Mouse (Mus musculus) stomach, embryonic 16.5 days (tissue): ENCODE measurements around the gene Slc15a3. TPM values are rescaled to one million over a fixed set of nuclear protein-coding genes. Genes with fewer than 3 reads are reported as not detected.

ENCODE experiments used
- ATAC-seq: fragments of 200-750 bp; cut with Nextera tagmentation; 2 replicates; pipeline ENCODE4 v1.8.0; 2017; ENCODE audit warnings: moderate number of reproducible peaks, moderate TSS enrichment; ENCODE audit not compliant: insufficient read depth, low FRiP score
- H3K27ac ChIP-seq: fragments of 300-500 bp; sonication (generic); 2 replicates; pipeline ENCODE4 v1.5.1; 2014; ENCODE audit warnings: low read length
- H3K27me3 ChIP-seq: fragments of 300-500 bp; sonication (generic); 2 replicates; pipeline ENCODE4 v1.6.1; 2014; ENCODE audit warnings: low read length, control low read depth, mixed read lengths; ENCODE audit not compliant: control insufficient read depth, insufficient read depth
- H3K36me3 ChIP-seq: fragments of 300-500 bp; sonication (generic); 2 replicates; pipeline ENCODE4 v1.6.1; 2014; ENCODE audit warnings: low read length; ENCODE audit not compliant: control insufficient read depth, insufficient read depth
- H3K4me1 ChIP-seq: fragments of 300-500 bp; sonication (generic); 2 replicates; pipeline ENCODE4 v1.6.1; 2014; ENCODE audit warnings: low read length, control low read depth, mixed read lengths; ENCODE audit not compliant: control insufficient read depth, insufficient read depth
- H3K4me2 ChIP-seq: fragments of 300-500 bp; sonication (generic); 2 replicates; pipeline ENCODE4 v1.6.1; 2014; ENCODE audit warnings: low read depth, low read length, mixed read lengths
- H3K4me3 ChIP-seq: fragments of 300-500 bp; sonication (generic); replicated peaks from 2 replicates; pipeline ENCODE4 v1.5.1; 2014; ENCODE audit warnings: mild to moderate bottlenecking, low read length
- H3K9ac ChIP-seq: fragments of 300-500 bp; sonication (generic); 2 replicates; pipeline ENCODE4 v1.6.1; 2014; ENCODE audit warnings: low read length
- H3K9me3 ChIP-seq: fragments of 300-500 bp; sonication (generic); replicated peaks from 2 replicates; pipeline ENCODE4 v1.6.1; 2016; ENCODE audit warnings: low read length, control low read depth; ENCODE audit not compliant: control insufficient read depth
- WGBS: fragments of 180-500 bp; shearing (Covaris S2); extraction: QIAGEN DNeasy Blood & Tissue Kit; methylation state at CpG from one replicate; pipeline ENCODE4 v1.1.7; 2014; 5-methylcytosine and 5-hydroxymethylcytosine counted together
- polyA plus RNA-seq: library from polyadenylated mRNA; unstranded; fragments of >200 nt; fragmentation: Nextera tagmentation; extraction: Ambion mirVana; gene quantifications from 2 replicates; pipeline ENCODE4 v1.2.1, GENCODE M21; 2015

Slc15a3 gene
- polyA plus RNA-seq, 1 experiment from 2014 or later, result 0.70 TPM

DNA sequence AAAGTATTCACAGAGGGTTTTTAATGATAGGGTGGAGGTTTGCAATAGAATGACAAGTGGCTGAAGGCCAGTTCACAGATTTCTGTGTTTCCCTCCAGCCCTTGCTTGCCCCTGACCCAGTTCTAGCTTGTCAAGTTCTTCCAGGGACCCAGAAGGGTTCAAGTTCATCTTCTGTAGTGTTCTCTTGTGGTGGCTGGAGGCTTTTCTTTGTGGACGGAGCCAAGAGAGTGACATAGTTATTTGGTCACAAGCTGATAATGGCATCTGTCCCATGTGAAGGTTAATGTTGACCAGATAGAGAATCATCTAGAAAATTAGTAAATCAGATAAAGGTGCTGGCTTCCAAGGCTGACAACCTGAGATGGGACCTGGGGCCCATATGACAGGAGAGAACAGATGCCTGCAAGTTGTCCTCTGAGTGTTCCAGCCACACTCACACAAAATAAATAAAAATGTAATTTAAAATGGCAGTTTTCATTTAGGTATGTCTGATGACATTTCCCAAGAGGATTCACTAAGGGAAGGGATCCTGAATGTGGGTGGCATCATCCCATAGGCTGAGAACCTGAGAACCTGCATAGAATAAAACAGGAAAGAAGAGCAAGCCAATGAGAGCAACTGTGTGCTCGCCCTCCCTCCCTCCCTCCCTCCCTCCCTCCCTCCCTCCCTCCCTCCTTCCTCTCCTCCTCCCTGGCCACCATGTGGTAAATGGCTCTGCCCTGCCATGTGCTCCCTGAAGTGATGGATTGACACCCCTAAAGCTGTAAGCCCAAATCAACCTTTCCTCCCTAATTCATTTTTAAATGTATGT is 34.5 kb upstream of the Slc15a3 start:
- H3K36me3 ChIP-seq, result no peaks in the 10 kb centered on the region
- no peak for ATAC-seq
- H3K27me3 ChIP-seq, result no peaks in the 10 kb centered on the region
- no peak overlapping the region for H3K4me2 ChIP-seq
- 91% methylated on average over 2 of the region's 2 CpGs for WGBS
- H3K9ac ChIP-seq, result no peak overlapping the region
- H3K27ac ChIP-seq, result no peak overlapping the region
- H3K9me3 ChIP-seq, result no peaks in the 10 kb centered on the region
- no peaks in the 10 kb centered on the region for H3K4me1 ChIP-seq
- H3K4me3 ChIP-seq, result no peak overlapping the region

DNA sequence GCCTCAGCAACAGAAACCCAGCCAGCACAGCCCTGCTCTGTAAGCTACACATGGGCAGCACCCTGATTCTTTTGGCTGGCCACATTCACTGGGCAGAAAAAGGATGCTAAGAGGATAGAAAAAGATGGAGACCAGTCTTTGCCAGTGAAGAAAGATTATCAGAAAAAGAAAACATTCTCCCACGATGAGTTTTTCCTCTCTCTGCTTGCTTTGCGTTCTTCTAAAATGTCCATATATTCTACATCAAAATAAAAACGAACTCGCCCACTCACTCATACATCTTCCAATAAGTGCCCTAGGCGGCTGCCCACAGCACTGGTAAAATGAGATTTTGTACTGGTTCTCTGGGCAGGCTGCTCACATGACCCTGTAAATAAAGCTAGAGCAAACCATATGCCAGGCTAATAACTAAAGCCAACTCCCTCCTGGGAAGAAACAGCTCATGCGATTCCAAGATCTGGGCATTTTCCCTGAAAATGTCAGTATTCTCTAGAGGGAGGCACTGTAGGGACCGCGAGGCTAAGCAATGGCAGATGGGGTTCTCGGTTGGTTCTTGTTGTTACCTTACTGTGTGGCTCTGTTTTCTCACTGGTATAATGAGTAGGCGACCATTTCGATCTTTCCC is 33.8 kb upstream of the Slc15a3 start:
- H3K36me3 ChIP-seq, result no peaks in the 10 kb centered on the region
- WGBS, result 88% methylated on average over 11 of the region's 11 CpGs
- ATAC-seq, result no peak

DNA sequence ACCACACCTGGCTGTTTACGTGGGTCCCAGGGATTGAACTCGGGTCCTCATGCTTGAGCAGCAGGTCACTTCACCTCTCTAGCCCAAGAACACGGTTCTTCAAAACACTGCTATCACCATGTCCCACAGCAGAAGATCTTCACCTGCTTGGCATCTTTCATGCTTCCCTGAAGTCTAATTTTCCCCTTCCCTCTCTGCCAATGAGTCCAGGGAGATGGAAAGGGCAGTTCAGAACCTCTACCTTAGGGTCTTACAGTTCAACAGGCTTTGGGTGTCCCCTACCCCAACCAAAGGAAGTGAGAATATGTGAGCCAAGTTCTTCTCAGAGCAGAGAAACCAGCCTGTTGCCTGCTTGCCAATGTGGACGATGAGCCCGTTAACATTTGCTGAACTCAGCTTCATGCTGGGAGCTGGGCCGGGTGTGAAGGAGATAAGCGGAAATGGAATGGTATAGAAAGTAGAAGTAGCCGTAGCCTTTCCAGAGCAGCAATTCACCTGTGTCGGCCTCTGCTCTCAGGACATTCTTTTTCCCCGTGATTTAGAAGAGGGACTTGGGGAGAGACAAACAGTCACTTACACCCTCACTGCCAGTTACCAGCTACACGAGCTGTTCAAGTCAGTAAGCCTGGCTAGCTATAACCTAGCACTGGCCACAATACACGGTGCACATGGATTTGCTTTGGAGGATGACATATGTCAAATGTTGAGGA is 30.8 kb upstream of the Slc15a3 start:
- ATAC-seq, result no peak
- Histone ChIP-seq H3K4me1 (no peaks in the 10 kb centered on the region), H3K4me3 (no peak overlapping the region), H3K4me2 (no peak overlapping the region), H3K9me3 (no peaks in the 10 kb centered on the region), H3K27ac (no peak overlapping the region), H3K27me3 (no peaks in the 10 kb centered on the region), H3K9ac (no peak overlapping the region), H3K36me3 (no peaks in the 10 kb centered on the region)
- 80% methylated on average over 12 of the region's 12 CpGs for WGBS

More for the DNA sequence above, 33.8 kb upstream of the Slc15a3 start:
- no peak overlapping the region for H3K4me3 ChIP-seq
- no peak overlapping the region for H3K9ac ChIP-seq
- H3K4me2 ChIP-seq, result no peak overlapping the region
- no peaks in the 10 kb centered on the region for H3K4me1 ChIP-seq
- no peaks in the 10 kb centered on the region for H3K27me3 ChIP-seq
- no peak overlapping the region for H3K27ac ChIP-seq
- H3K9me3 ChIP-seq, result no peaks in the 10 kb centered on the region

GRCm38 (mm10) chr19:10809428-10810175 is 29.9 kb upstream of the Slc15a3 start:
- Histone ChIP-seq H3K4me1 (no peaks in the 10 kb centered on the region), H3K9me3 (no peaks in the 10 kb centered on the region), H3K36me3 (no peaks in the 10 kb centered on the region), H3K27me3 (no peaks in the 10 kb centered on the region), H3K9ac (no peak overlapping the region), H3K4me3 (no peak overlapping the region), H3K4me2 (no peak overlapping the region), H3K27ac (no peak overlapping the region)
- ATAC-seq, result no peak
- 67% methylated on average over 11 of the region's 11 CpGs for WGBS

DNA sequence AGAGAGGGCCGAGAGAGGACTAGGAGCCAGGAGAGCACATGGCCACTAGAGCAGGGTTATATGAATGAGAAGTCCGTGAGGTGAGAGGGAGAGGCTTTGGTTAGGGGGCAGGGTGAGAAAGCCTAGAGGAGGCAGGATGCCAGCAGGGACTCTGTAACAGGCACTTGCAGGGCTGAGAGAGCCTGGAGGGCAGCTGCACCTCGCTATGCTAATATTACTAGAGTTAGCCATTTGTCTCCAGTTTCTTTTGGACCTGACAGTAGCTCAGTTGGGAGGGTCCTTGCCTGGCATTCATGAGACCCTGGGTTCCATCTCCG is 29.4 kb upstream of the Slc15a3 start:
- no peak overlapping the region for H3K27ac ChIP-seq
- WGBS, result 53% methylated on average over 4 of the region's 4 CpGs
- ATAC-seq, result no peak

DNA sequence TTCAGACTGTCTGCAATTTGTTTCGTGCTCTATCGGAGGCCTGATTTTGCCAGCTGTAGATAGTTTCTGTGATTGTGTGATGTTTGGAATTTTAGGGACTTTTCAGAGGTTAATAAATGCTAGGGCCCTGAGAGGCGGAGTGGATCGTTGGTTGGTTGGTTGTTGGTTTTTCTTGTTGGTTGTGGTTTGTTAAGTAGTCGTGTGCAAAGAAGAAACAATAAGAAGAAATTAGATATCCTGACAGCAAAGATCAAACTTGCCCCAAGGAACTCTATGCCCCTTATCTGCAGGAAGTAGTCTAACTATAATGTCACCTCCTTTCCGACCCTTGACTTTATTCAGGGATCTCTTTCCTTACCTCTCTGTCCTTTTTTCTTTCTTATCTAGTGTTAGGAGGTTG is 28.1 kb upstream of the Slc15a3 start:
- WGBS, result 75% methylated on average over 6 of the region's 6 CpGs
- Histone ChIP-seq H3K4me3 (no peak overlapping the region), H3K27me3 (no peaks in the 10 kb centered on the region), H3K9ac (no peak overlapping the region), H3K4me2 (no peak overlapping the region), H3K9me3 (no peaks in the 10 kb centered on the region), H3K4me1 (no peaks in the 10 kb centered on the region), H3K27ac (no peak overlapping the region), H3K36me3 (no peaks in the 10 kb centered on the region)
- ATAC-seq, result no peak

More for the DNA sequence above, 29.4 kb upstream of the Slc15a3 start:
- Histone ChIP-seq H3K4me3 (no peak overlapping the region), H3K9me3 (no peaks in the 10 kb centered on the region), H3K9ac (no peak overlapping the region), H3K27me3 (no peaks in the 10 kb centered on the region), H3K4me1 (no peaks in the 10 kb centered on the region), H3K36me3 (no peaks in the 10 kb centered on the region), H3K4me2 (no peak overlapping the region)

GRCm38 (mm10) chr19:10813039-10813438 is 26.5 kb upstream of the Slc15a3 start:
- H3K4me1 ChIP-seq, result no peaks in the 10 kb centered on the region
- ATAC-seq, result no peak
- H3K9me3 ChIP-seq, result no peaks in the 10 kb centered on the region
- H3K4me2 ChIP-seq, result no peak overlapping the region
- H3K4me3 ChIP-seq, result no peak overlapping the region
- H3K27ac ChIP-seq, result no peak overlapping the region
- H3K27me3 ChIP-seq, result no peaks in the 10 kb centered on the region
- 95% methylated on average over 5 of the region's 5 CpGs for WGBS
- H3K9ac ChIP-seq, result no peak overlapping the region
- H3K36me3 ChIP-seq, result no peaks in the 10 kb centered on the region

- ATAC-seq, result no peak
- Histone ChIP-seq H3K4me2 (no peak overlapping the region), H3K27me3 (no peaks in the 10 kb centered on the region), H3K4me1 (no peaks in the 10 kb centered on the region), H3K9ac (no peak overlapping the region), H3K36me3 (no peaks in the 10 kb centered on the region), H3K27ac (no peak overlapping the region), H3K9me3 (no peaks in the 10 kb centered on the region), H3K4me3 (no peak overlapping the region)
- 56% methylated on average over 7 of the region's 7 CpGs for WGBS
Measured at GRCm38 (mm10) chr19:10813905-10814304, 25.6 kb upstream of the Slc15a3 start.

DNA sequence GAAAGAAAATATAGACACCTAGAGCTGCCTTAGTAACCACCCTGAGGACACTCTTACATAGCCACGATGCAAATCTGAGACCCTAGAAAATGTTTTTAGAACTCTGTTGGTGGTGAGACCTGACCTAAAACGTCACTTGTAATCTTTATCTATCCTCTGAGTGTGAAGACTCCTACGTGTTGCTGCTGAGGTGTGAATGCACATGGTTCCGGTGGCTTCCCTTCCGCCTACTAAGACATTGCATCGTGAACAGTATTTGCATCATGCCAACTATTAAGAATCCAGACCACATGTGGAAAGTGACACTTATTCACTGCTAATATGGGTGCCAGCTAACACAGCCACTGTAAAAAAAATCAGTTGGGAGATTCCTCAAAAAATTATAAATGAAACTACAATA is 23.7 kb upstream of the Slc15a3 start:
- ATAC-seq, result no peak
- Histone ChIP-seq H3K9ac (no peak overlapping the region), H3K4me1 (no peaks in the 10 kb centered on the region), H3K9me3 (no peaks in the 10 kb centered on the region), H3K36me3 (no peaks in the 10 kb centered on the region), H3K4me2 (no peak overlapping the region), H3K27ac (no peak overlapping the region), H3K27me3 (no peaks in the 10 kb centered on the region), H3K4me3 (no peak overlapping the region)
- WGBS, result 85% methylated on average over 6 of the region's 6 CpGs
